Mouse (Mus musculus): ENCODE results near the gene Zfp759. TPM values are rescaled to one million over a fixed set of nuclear protein-coding genes. Genes with fewer than 3 reads are reported as not detected.

The Zfp759 gene
- polyA plus RNA-seq (2014; fragmentation: Illumina TruSeq; extraction: RNeasy Lipid Tissue Mini Kit (QIAGEN cat#74804); ENCODE audit: low read depth, low replicate concordance) = 8.6 TPM

DNA sequence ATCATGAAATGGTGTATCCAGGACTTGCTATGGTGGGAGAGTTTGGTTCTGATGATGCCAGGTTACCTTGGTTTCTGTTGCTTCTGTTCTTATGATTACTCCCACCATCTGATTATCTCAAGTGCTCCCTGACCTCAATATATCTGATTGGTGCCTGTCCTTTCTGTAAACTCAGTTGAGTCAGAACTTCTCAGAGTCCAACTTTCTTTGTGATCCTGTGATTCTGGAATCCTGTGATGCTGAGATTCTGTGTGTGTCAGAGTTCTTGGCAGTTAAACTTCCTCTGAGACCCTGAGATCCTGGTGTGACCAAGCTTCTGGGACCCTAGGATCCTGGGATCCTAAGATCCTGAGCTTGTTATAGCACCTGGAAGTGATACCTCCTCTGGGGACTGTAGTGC, at the start of gene Zfp759:
Gene Zfp759, plus strand, starts transcription at position 301 of the 400 bp plus-strand sequence.

DNA sequence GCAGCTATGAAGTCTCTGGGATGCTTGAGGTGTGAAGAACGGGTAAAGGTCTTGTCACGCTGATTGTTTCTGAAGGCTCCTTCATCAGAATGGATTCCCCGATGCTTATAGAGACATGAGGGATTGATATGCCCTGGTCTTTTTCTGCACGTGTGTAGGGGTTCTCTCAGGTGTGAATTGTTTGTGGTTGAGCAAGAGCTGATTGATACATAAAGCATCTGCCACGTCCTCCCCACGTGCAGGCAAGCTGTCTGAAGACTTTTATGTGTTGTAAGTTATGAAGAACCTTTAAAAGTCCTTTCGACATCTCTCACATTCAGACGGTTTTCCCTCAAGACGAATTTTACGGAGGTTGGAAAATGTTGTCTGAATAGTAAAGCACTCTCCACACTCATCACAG, 23.6 kb upstream of the Zfp759 start, which contains the start of gene Zfp708:
Gene Zfp708, minus strand, starts transcription at position 101 of the 400 bp plus-strand sequence.

DNA sequence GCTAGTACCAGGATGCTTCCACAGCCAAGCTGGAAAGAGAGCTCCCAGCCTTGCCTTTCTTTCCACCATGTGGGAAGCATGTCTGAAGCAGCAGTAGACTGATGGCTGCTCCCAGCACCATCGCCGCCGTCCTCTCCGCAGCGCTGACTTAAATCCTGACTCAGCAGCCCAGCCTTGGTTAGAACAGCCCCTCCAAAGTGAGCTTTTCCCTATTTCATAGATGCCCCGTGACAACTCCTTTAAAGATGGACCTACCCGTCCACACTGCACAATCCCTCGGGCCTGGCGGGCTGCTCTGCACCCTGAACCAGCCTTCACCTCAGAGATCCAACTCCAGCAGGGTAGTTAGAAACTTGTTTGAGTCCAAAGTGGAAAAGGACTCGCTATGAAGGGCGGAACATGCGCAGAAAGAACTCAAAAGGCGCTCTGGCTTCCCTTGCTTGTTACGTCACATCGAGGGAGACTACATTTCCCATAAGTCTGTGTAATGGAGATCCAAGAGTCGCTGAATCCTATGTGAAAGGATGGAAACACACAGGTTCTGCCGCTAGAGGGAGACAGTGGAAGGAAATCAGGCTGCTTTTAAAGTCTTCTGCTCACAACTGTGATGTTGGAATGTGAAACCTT, 13.2 kb upstream of the Zfp759 start, which contains the start of gene Gm28557:
Gene Gm28557, minus strand, starts transcription at position 411 of the 627 bp plus-strand sequence.

DNA sequence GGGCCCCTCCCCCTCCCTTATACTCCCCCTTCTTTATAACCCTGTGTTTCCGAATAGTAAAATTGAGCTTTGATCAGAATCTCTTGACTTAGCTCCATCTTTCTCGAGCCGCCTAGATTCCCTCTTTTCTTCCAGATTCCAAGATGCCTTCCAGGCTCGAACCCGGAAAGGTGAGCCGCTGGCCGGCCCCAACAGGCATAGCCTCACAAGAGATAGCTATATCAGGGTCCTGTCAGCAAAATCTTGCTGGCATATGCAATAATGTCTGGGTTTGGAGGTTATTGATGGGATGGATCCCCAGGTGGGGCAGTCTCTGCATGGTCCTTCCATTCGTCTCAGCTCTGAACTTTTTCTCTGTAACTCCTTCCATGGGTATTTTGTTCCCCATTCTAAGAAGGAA, 5.3 kb upstream of the Zfp759 start, which contains the start of gene Rslcan18:
Gene Rslcan18, minus strand, starts transcription at position 101 of the 400 bp plus-strand sequence.

DNA sequence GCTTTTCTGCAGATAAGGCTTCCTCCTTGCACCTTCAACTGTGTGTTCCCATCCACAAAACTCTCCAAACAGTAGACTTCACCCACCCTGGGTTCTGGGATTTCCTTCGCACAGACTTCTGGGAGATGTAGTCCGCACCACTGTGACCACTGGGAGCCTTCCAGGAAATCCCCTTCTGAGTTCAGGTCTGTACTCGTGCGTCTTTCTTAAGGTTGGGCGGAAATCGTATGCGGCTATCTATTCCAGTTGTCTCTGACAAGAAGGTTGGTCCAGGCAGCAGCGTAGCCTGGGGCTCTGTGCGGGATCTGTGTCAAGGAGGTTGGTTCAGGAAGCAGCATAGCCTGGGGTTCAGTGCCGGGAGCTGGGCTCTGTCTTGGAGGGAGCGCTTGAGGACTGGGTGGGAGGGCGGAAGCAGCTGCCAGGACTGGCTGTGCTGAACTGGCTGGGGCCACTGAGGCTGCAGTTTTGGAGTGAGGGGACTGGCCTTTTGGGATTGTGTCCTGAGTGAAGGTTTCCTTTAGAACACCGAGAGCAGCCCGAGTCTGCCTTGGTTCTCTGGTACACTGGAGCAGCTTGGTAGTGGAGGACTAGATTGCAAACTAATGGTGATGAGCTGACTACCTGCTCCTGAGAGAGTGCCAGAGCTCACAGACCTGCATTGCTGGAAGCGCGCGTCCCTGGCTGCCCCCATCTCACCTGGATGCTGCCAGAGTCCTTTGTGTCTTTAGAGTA, 51.7 kb downstream of the Zfp759 start, which contains the start of gene Rsl1:
Gene Rsl1, plus strand, starts transcription at position 192 of the 732 bp plus-strand sequence.

Other genes with a start within 250 kb of the Zfp759 start
- 2.6 TPM for gene Gm10767, start 216.7 kb upstream of the Zfp759 start, polyA plus RNA-seq (2014; fragmentation: Illumina TruSeq; extraction: RNeasy Lipid Tissue Mini Kit (QIAGEN cat#74804); ENCODE audit: low read depth, low replicate concordance)
- gene Zfp712, start 60.5 kb upstream of the Zfp759 start, polyA plus RNA-seq (2014; fragmentation: Illumina TruSeq; extraction: RNeasy Lipid Tissue Mini Kit (QIAGEN cat#74804); ENCODE audit: low read depth, low replicate concordance) = 2.0 TPM
- gene Zfp708, start 23.7 kb upstream of the Zfp759 start, polyA plus RNA-seq (2014; fragmentation: Illumina TruSeq; extraction: RNeasy Lipid Tissue Mini Kit (QIAGEN cat#74804); ENCODE audit: low read depth, low replicate concordance) = 10.3 TPM
- 10.6 TPM for gene Gm28557, start 13.1 kb upstream of the Zfp759 start, polyA plus RNA-seq (2014; fragmentation: Illumina TruSeq; extraction: RNeasy Lipid Tissue Mini Kit (QIAGEN cat#74804); ENCODE audit: low read depth, low replicate concordance)
- 3.7 TPM for gene Rslcan18, start 5.4 kb upstream of the Zfp759 start, polyA plus RNA-seq (2014; fragmentation: Illumina TruSeq; extraction: RNeasy Lipid Tissue Mini Kit (QIAGEN cat#74804); ENCODE audit: low read depth, low replicate concordance)
- 7.2 TPM for gene Rsl1, start 51.5 kb downstream of the Zfp759 start, polyA plus RNA-seq (2014; fragmentation: Illumina TruSeq; extraction: RNeasy Lipid Tissue Mini Kit (QIAGEN cat#74804); ENCODE audit: low read depth, low replicate concordance)
- gene Zfp455, start 72.8 kb downstream of the Zfp759 start, polyA plus RNA-seq (2014; fragmentation: Illumina TruSeq; extraction: RNeasy Lipid Tissue Mini Kit (QIAGEN cat#74804); ENCODE audit: low read depth, low replicate concordance) = 4.1 TPM
- gene Zfp458, start 156.8 kb downstream of the Zfp759 start, polyA plus RNA-seq (2014; fragmentation: Illumina TruSeq; extraction: RNeasy Lipid Tissue Mini Kit (QIAGEN cat#74804); ENCODE audit: low read depth, low replicate concordance) = 2.8 TPM
- gene Zfp457, start 184.8 kb downstream of the Zfp759 start, polyA plus RNA-seq (2014; fragmentation: Illumina TruSeq; extraction: RNeasy Lipid Tissue Mini Kit (QIAGEN cat#74804); ENCODE audit: low read depth, low replicate concordance) = 0.69 TPM
- 12.4 TPM for gene Zfp595, start 210.9 kb downstream of the Zfp759 start, polyA plus RNA-seq (2014; fragmentation: Illumina TruSeq; extraction: RNeasy Lipid Tissue Mini Kit (QIAGEN cat#74804); ENCODE audit: low read depth, low replicate concordance)
- not detected for gene Gm28044, start 238.9 kb downstream of the Zfp759 start, polyA plus RNA-seq (2014; fragmentation: Illumina TruSeq; extraction: RNeasy Lipid Tissue Mini Kit (QIAGEN cat#74804); ENCODE audit: low read depth, low replicate concordance)
- 8.5 TPM for gene Zfp953, start 238.9 kb downstream of the Zfp759 start, polyA plus RNA-seq (2014; fragmentation: Illumina TruSeq; extraction: RNeasy Lipid Tissue Mini Kit (QIAGEN cat#74804); ENCODE audit: low read depth, low replicate concordance)

Measured in liver, adult 10 weeks (tissue).